Mouse (Mus musculus) natural killer cell, adult 2 months (primary cell): ENCODE measurements around the gene St13.

Source experiments
- DNase-seq, 2 experiments: peaks; one replicate each; pipeline ENCODE4 v3.0.0; 2022; ENCODE audit warnings: low spot score in 2 of 2

Gene St13

GRCm38 (mm10) chr15:81365246-81365645 lies 34.6 kb downstream of the St13 start:
- DNase-seq, result no peak

GRCm38 (mm10) chr15:81364271-81364670 lies 35.6 kb downstream of the St13 start:
- DNase-seq, result no peak

- no peak for DNase-seq
These were observed 37.4 kb downstream of the St13 start for GRCm38 (mm10) chr15:81362501-81362900.

- DNase-seq, result no peak
These were observed 38.4 kb downstream of the St13 start for GRCm38 (mm10) chr15:81361417-81362015.

DNA sequence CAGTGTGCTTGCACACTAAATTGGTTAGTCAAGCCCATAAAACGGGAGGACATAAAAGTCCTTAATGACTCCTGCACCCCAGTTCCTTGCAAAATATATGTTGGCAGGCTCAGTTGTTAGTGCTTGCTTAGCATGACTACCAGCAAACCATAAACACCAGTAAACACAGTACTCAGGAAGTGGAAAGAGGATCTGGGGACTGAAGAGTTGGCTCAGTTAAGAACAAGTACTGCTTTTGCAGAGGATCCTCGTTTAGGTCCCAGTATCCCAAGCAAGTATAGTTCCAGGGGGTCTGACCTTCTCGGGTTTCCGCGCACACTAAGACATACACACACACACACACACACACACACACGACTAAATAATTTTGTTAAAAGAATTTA lies 38.9 kb downstream of the St13 start:
- DNase-seq, result no peak

DNA sequence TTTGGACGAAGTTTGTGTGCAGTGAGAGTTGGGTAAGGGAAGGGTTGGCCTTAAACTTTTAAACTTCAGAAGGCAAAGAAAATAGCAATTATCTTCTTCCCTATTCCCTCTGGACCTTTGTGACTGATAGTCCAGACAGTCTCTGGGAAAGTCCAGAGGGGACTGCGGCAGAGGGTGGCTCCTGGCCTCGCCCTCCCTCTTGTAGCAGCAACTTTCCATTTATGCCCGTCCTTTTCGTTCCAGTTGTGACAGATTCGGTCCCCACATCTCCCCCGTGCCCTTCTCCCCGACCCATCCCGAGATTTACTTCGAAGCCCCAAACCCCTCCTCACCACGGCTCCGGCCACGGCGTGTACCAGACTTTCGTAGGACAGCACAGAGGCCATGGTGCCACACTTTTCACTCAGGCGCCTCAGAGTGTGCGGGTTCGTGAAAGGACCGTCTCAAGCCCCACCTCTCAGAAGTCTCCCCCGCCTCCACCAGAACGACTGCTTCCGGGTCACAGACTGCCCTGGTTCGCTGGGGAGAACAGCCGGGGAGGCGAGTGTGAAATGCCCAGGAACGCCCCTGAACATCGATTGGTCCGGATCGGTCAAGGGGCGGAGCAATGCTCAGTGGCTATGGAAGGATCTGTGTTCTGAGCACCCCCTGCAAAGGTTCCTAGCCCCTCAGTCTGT lies 39.4 kb downstream of the St13 start, which contains the start of gene Slc25a17:
Gene Slc25a17, minus strand, starts transcription at position 468 of the 677 bp plus-strand sequence.
- DNase-seq, result peak; percentile 93 to 95

DNA sequence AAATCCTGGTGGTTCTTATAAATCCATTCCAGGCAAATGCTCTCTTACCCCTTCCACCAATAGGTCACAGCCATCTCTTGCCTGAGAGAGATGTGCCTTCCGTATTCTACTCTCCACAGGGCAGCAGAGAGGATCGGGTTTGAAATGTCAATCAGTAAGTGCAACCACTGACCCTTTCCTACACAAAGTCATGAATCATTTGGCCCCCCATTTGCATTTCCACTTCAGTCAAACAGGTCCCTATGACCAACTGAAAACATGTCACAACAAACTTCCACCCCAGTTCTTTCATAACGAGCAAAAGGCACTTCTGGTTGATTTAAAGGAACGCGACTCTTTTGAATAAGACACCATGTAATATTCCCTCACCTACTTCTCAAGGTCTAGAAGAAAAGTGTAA lies 40.5 kb downstream of the St13 start:
- no peak for DNase-seq

DNA sequence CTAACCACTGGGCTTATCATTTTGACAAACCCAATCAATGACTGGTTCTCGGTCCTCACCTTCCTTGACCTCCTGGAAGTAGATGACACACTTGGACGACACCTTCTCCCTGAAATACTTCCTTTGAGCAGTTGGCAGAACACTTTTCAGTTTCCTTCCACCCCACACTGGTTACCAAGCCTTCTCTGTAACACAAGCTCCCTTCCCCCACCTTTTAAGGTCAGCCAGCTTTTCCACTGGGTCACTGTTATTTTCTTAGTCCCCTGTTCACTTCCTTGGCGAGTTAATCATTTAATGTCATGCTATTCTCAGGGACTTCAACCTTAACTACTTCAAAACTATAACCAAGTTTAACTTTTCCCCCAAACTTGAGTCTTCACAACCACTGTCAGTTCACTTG lies 40.9 kb downstream of the St13 start:
- no peak for DNase-seq

DNA sequence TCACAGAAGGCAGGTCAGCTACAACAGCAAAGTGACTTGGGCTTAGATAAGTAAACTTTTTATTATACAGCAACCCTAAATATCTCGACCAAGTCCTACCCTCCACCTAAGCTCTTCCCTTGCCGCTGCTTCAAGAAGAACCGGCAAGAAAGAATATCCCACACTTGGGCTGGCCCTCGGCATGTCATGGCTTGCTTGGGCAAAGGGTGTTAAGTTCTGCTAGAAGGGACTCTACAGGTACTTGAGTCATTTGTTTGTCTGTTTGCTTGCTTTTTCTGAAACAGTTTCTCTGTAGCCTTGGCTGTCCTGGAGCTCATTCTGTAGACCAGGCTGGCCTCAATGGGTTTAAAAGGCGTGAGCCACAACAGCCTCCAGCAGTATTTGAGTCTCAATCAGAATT lies 42.9 kb downstream of the St13 start:
- DNase-seq, result no peak

DNA sequence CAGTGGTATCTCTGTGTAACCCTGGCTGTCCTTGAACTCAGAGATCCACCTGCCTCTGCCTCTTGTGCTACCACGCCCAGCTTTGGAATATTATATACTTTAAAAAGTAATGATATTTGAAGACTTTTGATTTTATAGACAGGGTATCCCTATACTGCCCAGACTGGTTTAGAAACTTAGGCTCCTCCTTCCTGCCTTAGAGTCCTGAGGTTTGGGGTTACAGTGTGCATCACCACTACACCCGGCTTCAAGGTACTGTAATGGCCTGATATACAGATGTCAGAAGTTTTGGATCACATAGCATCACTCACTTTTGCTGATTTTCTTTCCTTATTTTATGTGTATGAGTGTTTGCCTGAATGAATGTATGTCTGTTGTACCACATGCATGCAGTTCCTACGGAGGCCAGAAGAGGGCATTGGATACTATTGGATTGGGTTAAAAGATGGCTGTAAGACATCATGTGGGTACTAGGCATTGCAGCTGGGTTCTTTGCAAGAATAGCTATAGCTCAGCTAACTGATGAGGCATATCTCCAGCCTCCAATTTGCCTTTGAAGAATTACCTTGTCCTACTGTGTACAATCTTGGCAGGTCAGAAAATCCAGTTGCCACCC lies 44.6 kb downstream of the St13 start:
- DNase-seq, result peak; percentile 45 to 57

DNA sequence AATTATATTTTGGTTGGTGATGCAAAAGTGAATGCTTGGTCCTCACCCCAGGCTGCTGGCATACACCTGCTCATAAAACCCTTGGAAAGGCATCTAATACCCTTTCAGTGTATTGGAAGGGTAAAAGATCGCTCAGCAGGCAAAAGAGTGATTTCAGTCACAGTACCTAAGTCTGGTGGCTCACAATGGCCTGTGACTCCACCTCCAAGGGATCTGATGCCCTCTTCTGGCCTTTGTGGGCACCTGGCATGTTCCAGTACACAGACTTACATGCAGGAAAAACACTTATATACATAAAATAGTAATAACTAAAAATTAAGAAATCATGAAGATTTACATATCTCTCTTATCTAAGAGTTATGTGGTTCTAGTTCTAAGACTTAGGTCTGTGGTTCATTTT lies 47.2 kb downstream of the St13 start:
- DNase-seq, result no peak

- DNase-seq, result no peak
These were observed 49.5 kb downstream of the St13 start for GRCm38 (mm10) chr15:81350401-81350800.

GRCm38 (mm10) chr15:81348366-81348765 lies 51.5 kb downstream of the St13 start:
- DNase-seq, result no peak

GRCm38 (mm10) chr15:81347466-81347865 lies 52.4 kb downstream of the St13 start:
- no peak for DNase-seq

- DNase-seq, result no peak
These were observed 58.5 kb downstream of the St13 start for GRCm38 (mm10) chr15:81341426-81341825.

DNA sequence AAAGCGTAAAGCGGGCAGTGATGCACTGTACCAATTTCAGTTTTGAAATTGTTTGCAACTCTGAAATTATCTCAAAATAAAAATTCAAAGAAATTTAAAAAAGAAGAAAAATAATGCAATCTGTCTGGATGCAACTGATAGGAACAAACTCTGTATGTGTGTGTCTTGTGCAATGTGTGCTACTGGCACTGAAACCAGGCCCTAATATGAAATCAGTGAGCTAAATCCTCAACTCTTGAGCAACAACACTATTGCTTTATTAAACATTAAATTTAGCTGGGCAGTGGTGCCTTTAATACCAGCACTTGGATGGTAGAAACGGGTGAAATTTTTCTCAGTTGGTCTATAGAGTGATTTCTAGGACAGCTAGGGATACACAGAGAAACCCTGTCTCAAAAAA lies 60.7 kb downstream of the St13 start:
- no peak for DNase-seq

DNA sequence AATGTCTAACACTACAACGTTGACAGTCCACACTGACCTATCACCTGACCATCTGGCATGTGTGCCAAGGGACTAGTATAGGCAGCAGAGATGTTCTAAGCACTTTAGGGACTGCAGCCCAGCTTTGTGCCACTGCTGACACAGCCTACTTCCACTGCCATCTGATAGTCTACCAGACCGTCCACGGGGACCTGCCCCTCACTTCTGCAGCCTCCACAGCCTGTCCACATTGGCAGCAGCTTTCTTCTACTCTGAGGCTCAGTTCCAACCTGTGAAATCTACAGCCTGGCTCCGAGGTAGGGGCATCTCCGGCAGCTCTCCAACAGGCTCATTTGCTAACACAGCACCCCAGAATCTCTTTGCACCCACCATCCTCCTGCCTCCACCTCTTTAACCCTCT lies 63.4 kb downstream of the St13 start:
- no peak for DNase-seq

GRCm38 (mm10) chr15:81332517-81332916 lies 67.4 kb downstream of the St13 start:
- no peak for DNase-seq

- no peak for DNase-seq
These were observed 69.0 kb downstream of the St13 start for GRCm38 (mm10) chr15:81330816-81331433.

DNA sequence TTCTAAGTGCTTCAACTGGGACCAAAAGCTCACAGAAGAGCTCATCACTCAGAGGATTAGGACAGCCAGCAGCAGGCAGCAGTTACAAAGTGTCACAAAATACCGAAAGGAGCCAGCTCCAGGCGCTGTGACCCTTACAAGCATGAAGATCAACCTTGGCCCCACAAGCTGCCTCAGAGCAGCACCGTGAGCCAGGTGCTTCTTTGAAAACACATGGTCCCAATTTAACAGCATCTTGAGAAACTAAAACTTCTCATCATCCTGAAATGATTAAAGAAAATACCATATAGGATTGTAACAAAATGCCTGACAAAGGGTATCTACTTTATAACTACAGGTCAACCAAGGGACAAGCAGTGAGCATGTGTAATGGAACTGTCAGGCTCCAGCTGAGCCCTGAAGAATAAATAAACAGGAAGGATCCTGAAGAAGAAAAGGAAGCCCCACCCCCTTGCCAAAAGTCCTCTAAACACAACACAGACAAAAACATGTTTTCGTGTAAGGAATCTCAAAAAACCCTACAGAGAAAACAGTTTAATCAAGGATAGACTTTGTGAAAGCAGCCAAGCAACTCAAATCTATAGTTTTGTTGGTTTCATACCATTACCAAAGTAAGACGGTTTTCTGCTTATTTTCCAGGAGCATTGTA lies 70.0 kb downstream of the St13 start:
- DNase-seq, result no peak

GRCm38 (mm10) chr15:81327501-81327900 lies 72.4 kb downstream of the St13 start:
- no peak for DNase-seq

DNA sequence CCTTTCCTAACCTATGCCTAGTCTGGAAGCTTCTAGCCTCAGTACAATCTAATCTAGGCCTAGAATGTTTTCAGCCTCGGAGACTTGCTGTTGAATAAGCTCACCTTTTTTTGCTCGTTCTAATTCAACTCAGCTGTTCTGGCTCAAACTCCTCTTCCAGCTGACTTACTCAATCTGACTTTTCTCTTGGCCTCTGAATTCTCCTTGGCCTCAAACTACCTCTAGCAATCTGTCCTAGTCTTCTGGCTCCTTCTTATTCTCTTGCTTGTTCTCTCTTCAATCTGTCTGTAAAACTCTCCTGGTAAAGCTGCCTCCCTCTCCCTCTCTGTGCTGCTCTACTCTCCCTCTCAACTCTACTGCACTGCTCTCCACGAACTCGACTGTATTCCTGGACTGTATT lies 74.9 kb downstream of the St13 start:
- DNase-seq, result no peak
